Mouse (Mus musculus) C2C12 (cell line): ENCODE measurements around the gene Krt27.

Experiments used
- CTCF ChIP-seq: IDR thresholded peaks from one replicate; pipeline ENCODE4 v1.5.1; 2011; ENCODE audit not compliant: control insufficient read depth, insufficient read depth, insufficient read length
- FOSL1 ChIP-seq: IDR thresholded peaks from one replicate; pipeline ENCODE4 v1.8.0; 2011; ENCODE audit warnings: mild to moderate bottlenecking, low read length; ENCODE audit not compliant: poor library complexity, insufficient read depth, severe bottlenecking
- MAX ChIP-seq: IDR thresholded peaks from one replicate; pipeline ENCODE4 v1.6.1; 2011; ENCODE audit warnings: mild to moderate bottlenecking, control low read depth
- MYOD1 ChIP-seq: IDR thresholded peaks from one replicate; pipeline ENCODE4 v1.6.1; 2011; ENCODE audit warnings: low read depth; ENCODE audit not compliant: control insufficient read depth, insufficient read length
- MYOG ChIP-seq: IDR thresholded peaks from one replicate; pipeline ENCODE4 v1.6.1; 2011; ENCODE audit not compliant: control insufficient read depth, insufficient read length; ENCODE audit errors: extremely low read depth
- USF1 ChIP-seq: IDR thresholded peaks from one replicate; pipeline ENCODE4 v1.6.1; 2011; ENCODE audit warnings: low read depth, mild to moderate bottlenecking, control low read depth, moderate library complexity

DNA sequence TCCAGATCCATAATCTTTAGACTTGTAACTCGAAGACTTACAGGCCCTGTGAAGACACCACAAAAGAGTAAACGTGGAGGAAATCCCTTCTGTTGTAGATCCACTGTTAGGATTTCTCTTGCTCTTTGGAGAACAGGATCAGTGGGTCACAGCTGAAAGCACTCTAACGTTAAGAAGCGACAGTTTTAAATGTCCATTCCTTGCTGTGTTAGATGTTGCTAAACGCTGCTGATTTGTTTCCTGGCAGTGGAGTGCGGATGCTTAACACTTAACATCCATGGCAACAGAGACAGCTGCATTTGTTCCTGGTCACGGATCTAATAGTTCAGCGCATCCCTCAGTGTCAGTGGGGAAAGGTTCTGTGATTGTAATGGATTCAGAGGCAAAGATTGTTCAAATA, 34.4 kb downstream of the Krt27 start:
- TF ChIP-seq CTCF (no peak), MAX (no peak), FOSL1 (no peak), USF1 (no peak), MYOG (no peak), MYOD1 (no peak)
